Mouse (Mus musculus): Measurements from ENCODE around the gene Hist1h2ak.
"Not testable (repeated sequence)": the region's sequence is repeated elsewhere in the genome, so short reads cannot be mapped to it uniquely, and the experiment has no call there.

Gene Hist1h2ak

DNA sequence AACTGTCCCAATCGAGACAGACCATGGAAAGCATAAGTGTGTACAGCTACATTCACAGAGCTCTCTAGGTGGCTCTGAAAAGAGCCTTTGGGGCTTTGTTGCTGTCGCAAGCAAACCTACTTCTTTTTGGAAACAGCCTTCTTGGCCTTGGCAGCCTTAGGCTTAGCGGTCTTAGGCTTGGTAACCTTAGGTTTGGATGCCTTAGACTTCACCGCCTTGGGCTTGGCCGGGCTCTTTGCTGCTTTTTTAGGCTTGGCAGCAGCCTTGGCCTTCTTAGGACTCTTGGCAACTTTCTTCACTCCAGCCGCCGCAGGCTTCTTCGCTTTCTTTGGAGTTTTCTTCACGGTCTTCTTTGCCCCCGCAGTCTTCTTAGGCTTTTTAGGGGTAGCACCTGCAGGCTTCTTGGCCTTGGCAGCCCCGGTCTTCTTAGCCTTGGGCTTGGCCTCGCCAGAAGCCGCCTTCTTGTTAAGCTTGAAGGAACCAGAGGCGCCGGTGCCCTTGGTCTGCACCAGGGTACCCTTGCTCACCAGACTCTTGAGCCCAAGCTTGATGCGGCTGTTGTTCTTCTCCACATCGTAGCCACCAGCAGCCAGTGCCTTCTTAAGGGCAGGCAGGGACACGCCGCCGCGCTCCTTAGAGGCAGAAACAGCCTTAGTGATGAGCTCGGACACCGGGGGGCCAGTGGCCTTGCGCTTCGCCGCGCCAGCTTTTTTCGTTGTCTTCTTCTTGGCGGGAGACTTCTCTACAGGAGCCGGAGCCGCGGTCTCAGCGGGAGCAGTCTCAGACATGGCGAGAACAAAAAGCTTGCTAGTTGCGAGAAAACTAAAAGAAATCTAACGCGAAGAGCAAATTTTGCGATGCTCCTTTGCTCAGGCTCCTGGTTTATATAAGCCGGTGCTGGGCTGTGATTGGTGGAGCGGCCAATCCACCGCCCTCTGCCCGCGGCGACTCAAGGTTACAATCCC, 26.4 kb upstream of the Hist1h2ak start, which contains the start of gene Hist1h1b:
TSS of gene Hist1h1b (minus strand) at position 859 of the 965 bp plus-strand sequence.
- in situ Hi-C loops (cut with MboI; ENCODE audit: low pct_unique_long_range_greater_than_20kb in 1 of 2, low sequenced_read_pairs in 2 of 2, unreplicated experiment in 1 of 2): no loop called here

- in situ Hi-C loops (cut with MboI; ENCODE audit: low pct_unique_long_range_greater_than_20kb in 1 of 2, low sequenced_read_pairs in 2 of 2, unreplicated experiment in 1 of 2): no loop called here
Measured at GRCm38 (mm10) chr13:21778814-21779766, 25.5 kb upstream of the Hist1h2ak start.

DNA sequence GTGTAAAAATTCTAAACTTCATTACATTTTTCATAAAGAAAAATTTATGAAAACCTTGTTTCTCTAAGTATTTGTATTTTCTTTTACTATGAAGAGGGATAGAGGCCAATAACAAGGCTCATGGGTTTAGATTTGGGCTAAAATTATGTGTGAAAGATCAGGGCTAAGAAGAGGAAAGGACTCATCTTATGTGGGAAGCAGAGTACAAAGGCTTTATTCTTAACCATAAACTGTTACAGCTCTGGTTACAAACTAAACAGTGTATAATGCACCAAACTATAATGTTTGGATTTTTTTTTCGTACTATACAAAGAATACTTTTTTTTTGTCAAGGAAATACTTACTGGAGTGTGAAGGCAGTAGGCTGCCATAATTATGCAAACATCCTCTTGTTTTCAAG, 2.1 kb upstream of the Hist1h2ak start:
- in situ Hi-C loops (cut with MboI; ENCODE audit: low pct_unique_long_range_greater_than_20kb in 1 of 2, low sequenced_read_pairs in 2 of 2, unreplicated experiment in 1 of 2): no loop called here

DNA sequence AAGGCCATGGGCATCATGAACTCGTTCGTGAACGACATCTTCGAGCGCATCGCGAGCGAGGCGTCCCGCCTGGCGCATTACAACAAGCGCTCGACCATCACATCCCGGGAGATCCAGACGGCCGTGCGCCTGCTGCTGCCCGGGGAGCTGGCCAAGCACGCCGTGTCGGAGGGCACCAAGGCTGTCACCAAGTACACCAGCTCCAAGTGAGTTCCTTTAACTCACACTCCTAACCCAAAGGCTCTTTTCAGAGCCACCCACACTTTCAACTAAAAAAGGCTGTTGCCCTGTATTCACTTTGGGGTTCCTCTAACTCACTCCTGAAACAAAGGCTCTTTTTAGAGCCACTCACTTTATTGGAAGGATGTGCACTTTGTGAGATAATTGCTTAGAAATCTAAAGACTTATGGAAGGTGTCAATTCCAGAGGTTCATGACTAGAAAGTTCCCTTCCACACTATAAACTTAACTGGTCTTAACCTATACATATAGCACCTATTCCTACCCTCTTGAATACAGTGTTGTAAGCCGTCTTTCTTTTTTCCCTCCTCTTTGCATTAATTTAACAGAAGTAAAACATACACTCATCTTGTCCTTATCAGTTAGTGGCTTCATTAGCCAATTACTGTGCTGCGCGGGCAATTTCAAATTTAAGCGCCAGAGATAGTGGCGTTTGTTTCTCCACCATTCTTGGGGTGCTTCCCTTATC, 821 bp upstream of the Hist1h2ak start:
- in situ Hi-C loops (cut with MboI; ENCODE audit: low pct_unique_long_range_greater_than_20kb in 1 of 2, low sequenced_read_pairs in 2 of 2, unreplicated experiment in 1 of 2): not testable (repeated sequence)

- in situ Hi-C loops (cut with MboI; ENCODE audit: low pct_unique_long_range_greater_than_20kb in 1 of 2, low sequenced_read_pairs in 2 of 2, unreplicated experiment in 1 of 2): no loop called here
Measured at GRCm38 (mm10) chr13:21753051-21753523, 540 bp downstream of the Hist1h2ak start.

GRCm38 (mm10) chr13:21752356-21752755, 1.3 kb downstream of the Hist1h2ak start:
- in situ Hi-C loops (cut with MboI; ENCODE audit: low pct_unique_long_range_greater_than_20kb in 1 of 2, low sequenced_read_pairs in 2 of 2, unreplicated experiment in 1 of 2): no loop called here

DNA sequence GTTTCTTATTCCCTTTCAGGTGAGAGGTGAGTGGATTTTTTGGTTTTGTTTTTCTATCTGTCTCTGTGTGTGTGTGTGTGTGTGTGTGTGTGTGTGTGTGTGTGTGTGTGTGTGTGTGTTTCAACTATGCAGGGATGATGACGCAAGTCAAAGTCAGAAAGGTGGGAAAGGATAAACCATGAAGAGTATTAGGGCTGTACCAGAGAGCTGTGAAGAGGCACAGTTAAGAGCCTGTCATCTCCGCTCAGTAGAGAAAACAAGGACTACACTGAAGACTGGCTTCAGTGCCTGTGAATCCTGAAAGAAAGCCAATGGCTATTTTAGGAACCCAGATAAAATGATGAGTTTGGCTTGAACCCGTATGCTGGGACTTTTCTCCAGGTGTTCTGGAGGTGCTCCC, 1.8 kb downstream of the Hist1h2ak start:
- in situ Hi-C loops (cut with MboI; ENCODE audit: low pct_unique_long_range_greater_than_20kb in 1 of 2, low sequenced_read_pairs in 2 of 2, unreplicated experiment in 1 of 2): no loop called here

- in situ Hi-C loops (cut with MboI; ENCODE audit: low pct_unique_long_range_greater_than_20kb in 1 of 2, low sequenced_read_pairs in 2 of 2, unreplicated experiment in 1 of 2): no loop called here
Measured at GRCm38 (mm10) chr13:21751417-21751816, 2.2 kb downstream of the Hist1h2ak start.

- in situ Hi-C loops (cut with MboI; ENCODE audit: low pct_unique_long_range_greater_than_20kb in 1 of 2, low sequenced_read_pairs in 2 of 2, unreplicated experiment in 1 of 2): not testable (repeated sequence)
Measured at GRCm38 (mm10) chr13:21750159-21751017, 3.2 kb downstream of the Hist1h2ak start, which contains the start of gene Hist1h4k. Gene Hist1h4k (minus strand): TSS chr13:21750505.

DNA sequence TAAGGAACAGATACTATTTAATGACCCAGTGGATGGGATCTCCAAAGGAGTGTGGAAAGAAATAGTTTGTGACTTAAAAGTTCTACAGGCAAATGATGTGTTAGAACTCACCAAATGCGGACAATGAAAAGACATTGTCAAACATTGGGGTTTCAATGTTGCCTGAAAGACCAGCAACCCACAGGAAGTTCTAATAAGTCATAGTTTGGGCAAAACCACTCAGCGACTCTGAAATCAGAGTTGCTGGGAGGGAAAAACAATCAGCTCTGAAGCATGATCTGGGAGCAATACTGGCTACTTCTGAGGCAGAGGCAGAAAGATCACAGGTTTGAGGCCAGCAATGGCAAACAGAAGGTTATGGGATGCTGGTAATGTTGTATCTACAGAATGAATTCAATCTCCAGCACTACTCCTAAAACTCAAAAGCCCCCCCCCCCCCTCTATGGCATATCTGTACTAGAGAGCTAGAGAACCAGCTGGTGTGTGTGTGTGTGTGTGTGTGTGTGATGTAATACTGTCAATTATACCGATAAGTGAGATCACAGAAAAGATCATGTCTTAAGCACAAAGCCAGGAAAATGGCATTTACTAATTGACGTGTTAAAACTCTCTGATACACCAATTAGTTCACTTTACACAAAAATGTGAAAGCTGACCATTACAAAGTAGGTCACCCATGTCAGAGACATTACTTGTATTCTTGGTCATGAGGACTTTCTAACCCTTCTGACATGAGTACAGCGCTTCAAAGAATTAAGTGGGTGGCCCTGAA, 4.1 kb downstream of the Hist1h2ak start:
- in situ Hi-C loops (cut with MboI; ENCODE audit: low pct_unique_long_range_greater_than_20kb in 1 of 2, low sequenced_read_pairs in 2 of 2, unreplicated experiment in 1 of 2): no loop called here

GRCm38 (mm10) chr13:21745006-21745405, 8.6 kb downstream of the Hist1h2ak start:
- in situ Hi-C loops (cut with MboI; ENCODE audit: low pct_unique_long_range_greater_than_20kb in 1 of 2, low sequenced_read_pairs in 2 of 2, unreplicated experiment in 1 of 2): no loop called here

DNA sequence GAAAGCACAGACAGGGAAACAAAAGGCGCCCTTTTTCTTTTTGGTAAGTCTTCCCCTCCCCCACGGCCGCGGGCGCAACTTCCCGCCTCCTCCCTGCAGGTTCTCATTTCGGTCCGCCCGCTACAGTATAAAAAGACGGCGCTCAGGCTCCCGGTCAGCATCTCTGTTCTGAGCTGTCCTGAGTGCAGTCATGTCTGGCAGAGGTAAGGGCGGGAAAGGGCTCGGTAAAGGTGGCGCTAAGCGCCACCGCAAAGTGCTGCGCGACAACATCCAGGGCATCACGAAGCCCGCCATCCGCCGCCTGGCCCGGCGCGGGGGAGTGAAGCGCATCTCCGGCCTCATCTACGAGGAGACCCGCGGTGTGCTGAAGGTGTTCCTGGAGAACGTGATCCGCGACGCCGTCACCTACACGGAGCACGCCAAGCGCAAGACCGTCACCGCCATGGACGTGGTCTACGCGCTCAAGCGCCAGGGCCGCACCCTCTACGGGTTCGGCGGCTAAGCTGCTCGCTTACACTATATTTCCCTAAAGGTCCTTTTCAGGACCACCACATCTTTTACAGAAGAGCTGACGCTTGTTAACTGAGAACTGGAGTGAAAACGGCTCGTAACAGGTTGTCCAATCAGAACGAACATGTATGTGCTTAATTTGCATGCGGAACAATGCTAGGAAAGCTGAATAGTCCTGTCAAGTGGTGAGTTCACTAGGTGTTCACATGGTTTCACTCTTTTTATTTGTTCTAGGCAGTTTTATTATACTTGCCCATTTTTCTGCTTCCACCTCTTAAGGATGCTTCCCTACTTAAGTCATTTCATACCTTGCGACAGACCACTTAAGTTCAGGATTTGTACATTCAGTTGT, 18.5 kb downstream of the Hist1h2ak start, which contains the start of gene Hist1h4j:
TSS of gene Hist1h4j (plus strand) at position 159 of the 862 bp plus-strand sequence.
- in situ Hi-C loops (cut with MboI; ENCODE audit: low pct_unique_long_range_greater_than_20kb in 1 of 2, low sequenced_read_pairs in 2 of 2, unreplicated experiment in 1 of 2): not testable (repeated sequence)

GRCm38 (mm10) chr13:21734010-21734905, 19.4 kb downstream of the Hist1h2ak start:
- in situ Hi-C loops (cut with MboI; ENCODE audit: low pct_unique_long_range_greater_than_20kb in 1 of 2, low sequenced_read_pairs in 2 of 2, unreplicated experiment in 1 of 2): no loop called here

DNA sequence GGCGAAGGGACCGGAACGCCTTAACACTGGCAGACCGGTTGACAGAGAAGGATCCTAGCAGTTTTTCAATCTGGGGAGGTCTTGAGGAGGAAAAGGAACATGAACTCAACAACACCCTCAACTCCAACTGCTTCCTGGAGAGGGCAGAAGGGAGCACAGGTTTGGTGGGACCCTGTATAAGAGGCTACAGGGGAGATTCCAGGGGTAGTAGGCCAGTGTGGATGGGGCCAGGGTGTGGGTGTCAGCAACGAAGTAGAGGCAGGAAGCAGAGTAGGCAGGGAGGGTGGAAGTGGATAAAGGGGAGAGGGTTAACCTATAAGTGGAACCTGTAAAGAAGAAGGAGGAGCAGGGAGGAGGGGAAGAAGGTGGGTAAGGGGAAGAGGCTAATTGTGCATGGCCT, 20.2 kb downstream of the Hist1h2ak start:
- in situ Hi-C loops (cut with MboI; ENCODE audit: low pct_unique_long_range_greater_than_20kb in 1 of 2, low sequenced_read_pairs in 2 of 2, unreplicated experiment in 1 of 2): no loop called here

DNA sequence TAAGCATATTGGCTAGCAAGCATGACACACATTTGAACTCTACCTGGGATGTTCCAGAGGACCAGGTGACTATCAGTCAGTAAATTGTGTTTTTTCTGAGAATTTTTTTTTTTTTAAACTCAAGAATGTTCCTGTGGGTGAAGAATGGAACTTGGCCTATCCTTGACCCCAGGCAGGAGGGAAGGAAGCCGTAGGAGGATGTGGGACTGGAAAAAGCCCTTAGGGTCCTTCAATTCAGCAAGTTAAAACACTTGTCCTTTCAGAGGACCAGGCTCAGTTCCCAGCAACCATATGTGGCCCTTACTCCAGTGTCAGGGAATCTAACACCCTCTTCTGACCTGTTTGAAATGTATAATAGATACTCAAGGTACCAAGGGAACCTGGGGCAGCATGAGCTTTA, 24.1 kb downstream of the Hist1h2ak start:
- in situ Hi-C loops (cut with MboI; ENCODE audit: low pct_unique_long_range_greater_than_20kb in 1 of 2, low sequenced_read_pairs in 2 of 2, unreplicated experiment in 1 of 2): no loop called here

Data from mouse embryonic stem cell (cell line).